Mouse (Mus musculus) small intestine, adult 2 months (tissue): ENCODE data around the gene Ccl22.

Source experiments
- CTCF ChIP-seq: fragments of 200-500 bp; IDR thresholded peaks from 2 replicates; pipeline ENCODE4 v1.5.1; 2012; ENCODE audit warnings: low read depth, mild to moderate bottlenecking, control low read depth, inconsistent platforms, low read length, moderate library complexity, mixed read lengths; ENCODE audit not compliant: insufficient replicate concordance, insufficient read length; ENCODE audit errors: extremely low read depth
- POLR2A ChIP-seq: fragments of 200-500 bp; IDR thresholded peaks from 2 replicates; pipeline ENCODE4 v1.6.1; 2012; ENCODE audit warnings: low read depth, mild to moderate bottlenecking, control low read depth, inconsistent platforms, low read length, moderate library complexity

DNA sequence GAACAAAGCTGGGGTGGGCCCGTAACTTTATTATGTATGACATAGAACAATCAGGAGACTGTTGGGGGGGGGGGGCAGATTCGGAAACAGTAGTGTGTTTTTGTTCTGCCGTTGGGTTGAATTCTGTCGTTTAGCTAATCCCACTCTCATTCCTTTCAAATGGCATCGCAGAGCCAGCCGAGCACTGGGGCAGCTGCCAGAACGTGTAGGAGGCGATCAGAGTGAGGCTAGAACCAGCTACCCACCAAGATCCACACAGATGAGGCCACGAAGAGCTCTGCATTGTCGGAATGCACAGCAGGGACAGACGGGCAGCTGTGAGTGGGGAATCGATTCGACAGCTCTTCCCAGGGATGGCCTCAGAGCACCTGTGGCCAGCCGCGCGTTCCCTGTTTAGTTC lies 46.0 kb upstream of the Ccl22 start:
- TF ChIP-seq POLR2A (no peak), CTCF (no peak)
